ENCODE assay signal across 29 mouse cellular contexts in genomic region chr9:67099471-67099870, GRCm38 (mm10). TPM values are rescaled to one million over a fixed set of nuclear protein-coding genes. Genes with fewer than 3 reads are reported as not detected.
DNase-seq lines count a peak whose midpoint lies in the region; ATAC-seq and TF ChIP-seq lines count a peak whose summit lies in the region.
"Had no signal": no experiment of that assay in that cellular context is flagged by ENCODE, and none has a peak within 500 bp of the region (broad histone marks: within the 10 kb centered on the region; RNA-seq: fewer than 3 reads in every experiment).

No protein-coding gene starts in this region.

- H3K4me1 ChIP-seq in heart, embryonic 12.5 days (replicated peaks) = peaks cover 42% of the 10 kb centered on the region
- H3K4me1 ChIP-seq in intestine, embryonic 14.5 days (replicated peaks; ENCODE audit: control insufficient read depth, insufficient read depth, low read length) = peaks cover 22% of the 10 kb centered on the region
- peaks cover 6% of the 10 kb centered on the region; the same call in 1 of the 2 replicates for H3K4me1 ChIP-seq in intestine, postnatal 0 days (replicated peaks; ENCODE audit: control insufficient read depth, insufficient read depth, low read length)
- H3K4me1 ChIP-seq in intestine, embryonic 16.5 days (ENCODE audit: control insufficient read depth, insufficient read depth, low read length) = peaks cover 13% of the 10 kb centered on the region; the same call in 1 of the 2 replicates
- H3K4me1 ChIP-seq: forebrain, embryonic 12.5 days had no signal

- H3K27ac ChIP-seq in heart, embryonic 12.5 days (ENCODE audit: poor library complexity, severe bottlenecking) = 0 out of 2 replicates have a peak overlapping the region, but pooled peaks have one; percentile 12
- no peak overlapping the region for H3K27ac ChIP-seq in intestine, embryonic 14.5 days (ENCODE audit: low read depth)
- H3K27ac ChIP-seq in intestine, postnatal 0 days (ENCODE audit: low read depth, low read length) = no peak overlapping the region
- H3K27ac ChIP-seq in intestine, embryonic 16.5 days (ENCODE audit: low read length) = no peak overlapping the region
- H3K27ac ChIP-seq: embryonic facial prominence, embryonic 13.5 days; embryonic facial prominence, embryonic 15.5 days; forebrain, embryonic 10.5 days; forebrain, embryonic 12.5 days had no signal

- WGBS in heart, embryonic 12.5 days = 16% methylated on average over 6 of the region's 6 CpGs
- 33% methylated on average over 6 of the region's 6 CpGs for WGBS in intestine, embryonic 14.5 days
- 35% methylated on average over 6 of the region's 6 CpGs for WGBS in intestine, postnatal 0 days
- 31% methylated on average over 6 of the region's 6 CpGs for WGBS in intestine, embryonic 16.5 days

- H3K4me2 ChIP-seq in heart, embryonic 12.5 days = peak overlapping the region; percentile 19; the same call in 1 of the 2 replicates
- H3K4me2 ChIP-seq in intestine, embryonic 14.5 days (ENCODE audit: low read length) = no peak overlapping the region
- H3K4me2 ChIP-seq in intestine, postnatal 0 days (replicated peaks; ENCODE audit: low read depth) = no peak overlapping the region
- H3K4me2 ChIP-seq in intestine, embryonic 16.5 days (ENCODE audit: low read depth, low read length) = no peak overlapping the region
- H3K4me2 ChIP-seq: embryonic facial prominence, embryonic 13.5 days; embryonic facial prominence, embryonic 15.5 days; forebrain, embryonic 12.5 days had no signal

- TF ChIP-seq CTCF in intestine, postnatal 0 days (IDR thresholded peaks at IDR 0.05; ENCODE audit: low read depth) = no peak

- no peak overlapping the region for H3K4me3 ChIP-seq in heart, embryonic 12.5 days
- no peak overlapping the region for H3K4me3 ChIP-seq in intestine, embryonic 14.5 days (ENCODE audit: low read depth, low read length)
- no peak overlapping the region for H3K4me3 ChIP-seq in intestine, postnatal 0 days (ENCODE audit: low read depth, low read length)
- H3K4me3 ChIP-seq in intestine, embryonic 16.5 days (ENCODE audit: low read length) = no peak overlapping the region
- H3K4me3 ChIP-seq: embryonic facial prominence, embryonic 13.5 days; embryonic facial prominence, embryonic 15.5 days; erythroblast, embryonic 14.5 days; forebrain, embryonic 10.5 days; forebrain, embryonic 12.5 days had no signal

- peak; percentile 84 for DNase-seq in heart, adult 11 months
- DNase-seq in heart, postnatal 25 days (ENCODE audit: low spot score) = no peak
- DNase-seq in heart, adult 8-10 months (ENCODE audit: low spot score) = no peak
- DNase-seq in intestine, embryonic 14.5 days (ENCODE audit: low spot score) = no peak
- no peak for DNase-seq in frontal cortex, adult 2 months (ENCODE audit: extremely low spot score in 1 of 2, low spot score in 1 of 2)
- DNase-seq: adrenal gland, adult 2 months; adrenal gland, postnatal 10 days; adrenal gland, postnatal 25 days; B cell, adult 2 months; cerebellum, adult 11 months; cerebellum, adult 18-20 months; cerebellum, adult 8-10 months; cerebellum, adult 9-11 months; cerebellum, postnatal 14 days; cerebellum, postnatal 36 days; embryo, embryonic 11 days had no signal

- no peaks in the 10 kb centered on the region for H3K27me3 ChIP-seq in heart, embryonic 12.5 days (replicated peaks)
- no peaks in the 10 kb centered on the region for H3K27me3 ChIP-seq in intestine, embryonic 14.5 days (replicated peaks; ENCODE audit: control insufficient read depth, insufficient read depth, low read length)
- H3K27me3 ChIP-seq in intestine, postnatal 0 days (replicated peaks; ENCODE audit: control insufficient read depth, insufficient read depth, low read length) = no peaks in the 10 kb centered on the region
- H3K27me3 ChIP-seq in intestine, embryonic 16.5 days (replicated peaks; ENCODE audit: control insufficient read depth, insufficient read depth, low read length) = no peaks in the 10 kb centered on the region
- H3K27me3 ChIP-seq: CH12.LX; embryonic facial prominence, embryonic 13.5 days; embryonic facial prominence, embryonic 15.5 days; forebrain, embryonic 12.5 days; Patski had no signal

- intact Hi-C loops in heart, postnatal 25 days (cut with DNase I) = no loop called here

- ATAC-seq in heart, embryonic 12.5 days (ENCODE audit: insufficient number of reproducible peaks, low FRiP score) = no peak
- 0 out of 2 replicates have a peak, but pooled peaks have one; percentile 48 for ATAC-seq in intestine, embryonic 14.5 days (replicated peaks; ENCODE audit: low FRiP score, low TSS enrichment, low read depth)
- ATAC-seq in intestine, postnatal 0 days = no peak
- ATAC-seq in intestine, embryonic 16.5 days = peak; percentile 57; the same call in 1 of the 2 replicates
- ATAC-seq: CD4-positive, CD25-positive, alpha-beta regulatory T cell, adult 4 months; forebrain, embryonic 14.5 days; Patski had no signal

- no peaks in the 10 kb centered on the region for H3K36me3 ChIP-seq in heart, embryonic 12.5 days
- no peaks in the 10 kb centered on the region for H3K36me3 ChIP-seq in intestine, embryonic 14.5 days (ENCODE audit: control insufficient read depth, insufficient read depth, low read length)
- no peaks in the 10 kb centered on the region for H3K36me3 ChIP-seq in intestine, postnatal 0 days (ENCODE audit: control insufficient read depth, insufficient read depth)
- H3K36me3 ChIP-seq in intestine, embryonic 16.5 days (ENCODE audit: control insufficient read depth, insufficient read depth, low read length) = no peaks in the 10 kb centered on the region
- H3K36me3 ChIP-seq: embryonic facial prominence, embryonic 13.5 days; embryonic facial prominence, embryonic 15.5 days; forebrain, embryonic 10.5 days; forebrain, embryonic 12.5 days; G1E had no signal

- no peaks in the 10 kb centered on the region for H3K9me3 ChIP-seq in heart, embryonic 12.5 days (replicated peaks)
- H3K9me3 ChIP-seq in intestine, embryonic 14.5 days (ENCODE audit: control insufficient read depth, low read length) = no peaks in the 10 kb centered on the region
- no peaks in the 10 kb centered on the region for H3K9me3 ChIP-seq in intestine, postnatal 0 days (ENCODE audit: control insufficient read depth)
- H3K9me3 ChIP-seq in intestine, embryonic 16.5 days (ENCODE audit: control insufficient read depth, low read length) = no peaks in the 10 kb centered on the region
- H3K9me3 ChIP-seq: embryonic facial prominence, embryonic 13.5 days; embryonic facial prominence, embryonic 15.5 days; forebrain, embryonic 10.5 days; forebrain, embryonic 12.5 days; G1E had no signal

- H3K9ac ChIP-seq in heart, embryonic 12.5 days = no peak overlapping the region
- H3K9ac ChIP-seq in intestine, embryonic 14.5 days (ENCODE audit: low read length) = no peak overlapping the region
- no peak overlapping the region for H3K9ac ChIP-seq in intestine, postnatal 0 days (ENCODE audit: low read depth, low read length)
- no peak overlapping the region for H3K9ac ChIP-seq in intestine, embryonic 16.5 days (ENCODE audit: low read depth, low read length)
- H3K9ac ChIP-seq: embryonic facial prominence, embryonic 13.5 days; embryonic facial prominence, embryonic 15.5 days; forebrain, embryonic 12.5 days had no signal

RNA-seq across cellular contexts. Expression of gene Tpm1, which starts 50.3 kb away (rescaled TPM):
- over 10,000 TPM; 12,975 to 13,062 TPM for total RNA-seq in heart, postnatal 25 days (2021)
- 4,565 and 4,650 TPM in 2 replicates for polyA plus RNA-seq in heart, embryonic 12.5 days (2016; fragmentation: Nextera tagmentation; extraction: Ambion mirVana)
- total RNA-seq in heart, adult 8-10 months (2022) = over 10,000 TPM in 3 of 4 experiments, 1,000 to 10,000 TPM in 1; 9,382 to 12,072 (median 10,190) TPM
- 1,186 and 1,326 TPM in 2 replicates for polyA plus RNA-seq in intestine, embryonic 14.5 days (2014; fragmentation: Nextera tagmentation; extraction: Ambion mirVana)
- 1,318 and 1,424 TPM in 2 replicates for polyA plus RNA-seq in intestine, postnatal 0 days (2015; fragmentation: Nextera tagmentation; extraction: Ambion mirVana)
- polyA plus RNA-seq in intestine, embryonic 16.5 days (2015; fragmentation: Nextera tagmentation; extraction: Ambion mirVana) = 1,080 and 1,114 TPM in 2 replicates
- polyA plus RNA-seq in frontal cortex, adult 2 months (2012; rRNA removed) = 265 and 280 TPM in 2 replicates

Comparison
In these comparisons a context has a peak if more than half of its experiments do, and no peak if none do; other contexts are left out.
1. ATAC-seq: peak in intestine, embryonic 14.5 days (single experiment) and intestine, embryonic 16.5 days (single experiment); none in heart, embryonic 12.5 days (single experiment) and intestine, postnatal 0 days (single experiment).